Mouse (Mus musculus): ENCODE data around the gene Tfeb. TPM values are rescaled to one million over a fixed set of nuclear protein-coding genes. Genes with fewer than 3 reads are reported as not detected.

Tfeb gene
- total and polyA plus RNA-seq, 3 experiments, result 16.4 to 22.8 TPM; not detected in 1

DNA sequence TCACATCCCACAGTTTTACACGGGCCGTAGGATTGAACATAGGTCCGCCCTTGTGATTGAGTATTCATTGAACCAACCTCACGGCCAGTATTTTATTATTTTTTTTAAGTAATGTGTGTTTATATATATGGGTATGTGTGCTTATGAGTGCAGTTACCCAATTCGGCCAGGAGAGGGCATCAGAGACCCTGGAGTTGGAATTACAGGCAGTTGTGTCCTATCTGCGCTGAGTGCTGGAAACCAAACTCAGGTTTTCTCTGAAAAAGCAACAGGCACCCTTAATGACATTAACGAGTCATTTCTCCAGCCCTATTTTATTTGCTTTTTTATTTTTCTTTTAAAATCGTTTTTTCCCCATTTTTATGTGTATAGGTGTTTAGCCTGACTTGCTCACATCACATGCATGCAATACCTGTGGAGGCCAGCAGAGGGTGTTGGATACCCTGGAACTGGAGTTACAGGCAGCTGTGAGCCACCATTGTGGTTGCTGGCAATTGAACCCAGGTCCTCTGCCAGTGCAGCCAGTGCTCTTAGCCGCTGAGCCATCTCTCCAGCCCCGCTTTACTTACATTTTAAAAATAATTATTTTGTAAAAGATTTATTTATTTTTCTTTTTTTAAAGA, 8.0 kb downstream of the Tfeb start:
- Histone ChIP-seq H3K4me3 (ENCODE audit: control insufficient read depth in 1 of 2, insufficient read depth in 1 of 2, low read depth in 2 of 2, low read length in 2 of 2) (no peak overlapping the region), H3K36me3 (ENCODE audit: control insufficient read depth in 1 of 2, insufficient read depth in 2 of 2, low read length in 2 of 2) (peaks cover 0 to 15% of the 10 kb centered on the region in 2 experiments; a peak in 2 of 4 replicates), H3K4me1 (ENCODE audit: control insufficient read depth in 1 of 2, insufficient read depth in 2 of 2, low read length in 2 of 2) (peaks cover 5 to 24% of the 10 kb centered on the region in 2 experiments; a peak in 3 of 4 replicates), H3K9me3 (replicated peaks; ENCODE audit: insufficient read depth, low read length) (no peaks in the 10 kb centered on the region), H3K27me3 (ENCODE audit: control insufficient read depth in 1 of 2, insufficient read depth in 2 of 2, low read length in 2 of 2) (no peaks in the 10 kb centered on the region), H3K79me2 (ENCODE audit: control insufficient read depth, insufficient read depth, low read length, poor library complexity) (no peaks in the 10 kb centered on the region), H3K27ac (ENCODE audit: control insufficient read depth, low read depth, low read length) (no peak overlapping the region), H3K9ac (ENCODE audit: control insufficient read depth, low read depth, low read length, poor library complexity, severe bottlenecking) (no peak overlapping the region)
- TF ChIP-seq MYC (IDR thresholded peaks at IDR 0.05; ENCODE audit: low read depth, low read length) (no peak), SIN3A (IDR thresholded peaks at IDR 0.05; ENCODE audit: low read length) (0 out of 2 replicates have a peak, but pooled peaks have one; percentile 24), ZMIZ1 (IDR thresholded peaks at IDR 0.05; ENCODE audit: low read depth, low read length) (no peak), SMC3 (IDR thresholded peaks at IDR 0.05; ENCODE audit: low read depth, low read length) (peak; percentile 15; the same call in 1 of the 2 replicates), ZC3H11A (IDR thresholded peaks at IDR 0.05; ENCODE audit: low read depth, low read length) (peak; percentile 27; the same call in 1 of the 2 replicates), POLR2AphosphoS2 (IDR thresholded peaks at IDR 0.05; ENCODE audit: low read length) (no peak), E2F4 (IDR thresholded peaks at IDR 0.05; ENCODE audit: borderline replicate concordance, low read depth, low read length) (no peak), CTCF (IDR thresholded peaks at IDR 0.05 in 2 of 3, conservative IDR thresholded peaks at IDR 0.05 in 1 of 3; ENCODE audit: control insufficient read depth in 1 of 3, insufficient read depth in 1 of 3, low read depth in 2 of 3, low read length in 3 of 3, poor library complexity in 1 of 3, severe bottlenecking in 1 of 3) (peak; percentile 45 to 54 (median 53)), RAD21 (IDR thresholded peaks at IDR 0.05; ENCODE audit: low read depth, low read length) (peak; percentile 56), ZNF384 (IDR thresholded peaks at IDR 0.05; ENCODE audit: low read depth, low read length) (peak; percentile 27; the same call in 1 of the 2 replicates)
- DNase-seq (ENCODE audit: low read depth, low spot score), result peak; percentile 70

GRCm38 (mm10) chr17:47748791-47749553, 12.1 kb downstream of the Tfeb start:
- no peaks in the 10 kb centered on the region for H3K9me3 ChIP-seq (replicated peaks; ENCODE audit: insufficient read depth, low read length)
- TF ChIP-seq E2F4 (IDR thresholded peaks at IDR 0.05; ENCODE audit: borderline replicate concordance, low read depth, low read length) (no peak), TCF12 (IDR thresholded peaks at IDR 0.05; ENCODE audit: low read depth, low read length) (no peak), ZKSCAN1 (IDR thresholded peaks at IDR 0.05; ENCODE audit: low read depth, low read length) (no peak), ETS1 (IDR thresholded peaks at IDR 0.05; ENCODE audit: low read depth, low read length) (no peak), TBP (IDR thresholded peaks at IDR 0.05; ENCODE audit: low read depth, low read length) (no peak), MAX (IDR thresholded peaks at IDR 0.05; ENCODE audit: low read length) (no peak), RAD21 (IDR thresholded peaks at IDR 0.05; ENCODE audit: low read depth, low read length) (no peak), SMC3 (IDR thresholded peaks at IDR 0.05; ENCODE audit: low read depth, low read length) (no peak), HCFC1 (IDR thresholded peaks at IDR 0.05; ENCODE audit: low read depth, low read length) (no peak), TAL1 (IDR thresholded peaks at IDR 0.05; ENCODE audit: low read length) (no peak), POLR2A (IDR thresholded peaks at IDR 0.05; ENCODE audit: control insufficient read depth in 1 of 2, insufficient read depth in 1 of 2, low read depth in 1 of 2, low read length in 2 of 2, poor library complexity in 1 of 2) (no peak), SIN3A (IDR thresholded peaks at IDR 0.05; ENCODE audit: low read length) (no peak), CHD1 (IDR thresholded peaks at IDR 0.05; ENCODE audit: low read depth, low read length) (no peak)
- H3K9ac ChIP-seq (ENCODE audit: control insufficient read depth, low read depth, low read length, poor library complexity, severe bottlenecking), result no peak overlapping the region
- H3K27me3 ChIP-seq (ENCODE audit: control insufficient read depth in 1 of 2, insufficient read depth in 2 of 2, low read length in 2 of 2), result no peaks in the 10 kb centered on the region
- no peaks in the 10 kb centered on the region for H3K79me2 ChIP-seq (ENCODE audit: control insufficient read depth, insufficient read depth, low read length, poor library complexity)
- no peak overlapping the region for H3K27ac ChIP-seq (ENCODE audit: control insufficient read depth, low read depth, low read length)
- peaks cover 6 to 25% of the 10 kb centered on the region in 2 experiments for H3K4me1 ChIP-seq (ENCODE audit: control insufficient read depth in 1 of 2, insufficient read depth in 2 of 2, low read length in 2 of 2)
- DNase-seq (ENCODE audit: low read depth, low spot score), result no peak
- peaks cover 0 to 14% of the 10 kb centered on the region in 2 experiments; a peak in 2 of 4 replicates for H3K36me3 ChIP-seq (ENCODE audit: control insufficient read depth in 1 of 2, insufficient read depth in 2 of 2, low read length in 2 of 2)
- H3K4me3 ChIP-seq (ENCODE audit: control insufficient read depth in 1 of 2, insufficient read depth in 1 of 2, low read depth in 2 of 2, low read length in 2 of 2), result no peak overlapping the region
